Mouse (Mus musculus) T-helper 1 cell (primary cell): ENCODE data around the gene Phf2.

Experiments
- in situ Hi-C: fragments of 300-600 bp; cut with MboI, MseI; formaldehyde crosslinking; loops from one replicate; pipeline ENCODE4 v1.15.1; 2025; ENCODE audit warnings: high pct_unique_total_duplicates

Gene Phf2

GRCm38 (mm10) chr13:48807481-48808031 is 63.4 kb downstream of the Phf2 start:
- in situ Hi-C loops: loop anchor here (10.0 kb wide), 1 partner anchor 283 kb away; no protein-coding TSS in a partner anchor

- in situ Hi-C loops: loop anchor here (10.0 kb wide), 1 partner anchor 277 kb away; no protein-coding TSS in a partner anchor
These were observed 68.7 kb downstream of the Phf2 start for GRCm38 (mm10) chr13:48802181-48802580.

DNA sequence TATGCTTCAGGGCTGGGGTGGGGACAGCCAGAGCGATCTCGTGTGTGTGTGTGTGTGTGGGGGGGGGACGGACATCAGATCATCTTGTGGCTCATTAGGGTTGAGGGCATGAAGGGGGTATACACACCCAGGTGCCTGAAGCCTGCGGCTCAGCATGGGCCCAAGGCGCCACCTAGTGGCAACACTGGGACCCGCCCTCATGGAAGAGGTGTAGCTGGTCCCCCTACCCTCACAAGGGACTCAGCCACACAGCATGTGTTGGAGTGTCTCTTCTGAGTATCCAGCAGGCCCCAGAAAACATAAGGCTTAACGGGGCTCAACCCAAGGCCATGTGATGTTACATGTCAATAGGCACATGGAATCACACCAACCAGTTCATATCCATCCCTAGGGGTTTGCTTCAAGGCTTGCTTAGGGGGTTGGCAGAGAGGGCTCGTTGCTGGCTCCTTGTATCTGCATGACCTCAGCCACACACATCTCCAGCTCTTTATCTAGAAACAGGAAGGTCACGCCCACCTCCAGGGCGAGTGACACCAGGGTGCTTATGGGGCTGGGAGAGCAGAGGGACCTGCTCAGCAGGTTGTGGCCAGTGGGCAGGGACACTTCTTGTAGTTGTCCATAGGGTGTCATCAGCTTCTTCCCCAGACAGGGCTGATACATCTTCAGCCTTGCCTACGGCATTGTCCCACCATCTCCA is 69.9 kb downstream of the Phf2 start:
- in situ Hi-C loops: loop anchor here (10.0 kb wide), 1 partner anchor 276 kb away; no protein-coding TSS in a partner anchor

GRCm38 (mm10) chr13:48798256-48798771 is 72.6 kb downstream of the Phf2 start:
- in situ Hi-C loops: no loop called here

- in situ Hi-C loops: no loop called here
These were observed 74.0 kb downstream of the Phf2 start for GRCm38 (mm10) chr13:48796906-48797305.

DNA sequence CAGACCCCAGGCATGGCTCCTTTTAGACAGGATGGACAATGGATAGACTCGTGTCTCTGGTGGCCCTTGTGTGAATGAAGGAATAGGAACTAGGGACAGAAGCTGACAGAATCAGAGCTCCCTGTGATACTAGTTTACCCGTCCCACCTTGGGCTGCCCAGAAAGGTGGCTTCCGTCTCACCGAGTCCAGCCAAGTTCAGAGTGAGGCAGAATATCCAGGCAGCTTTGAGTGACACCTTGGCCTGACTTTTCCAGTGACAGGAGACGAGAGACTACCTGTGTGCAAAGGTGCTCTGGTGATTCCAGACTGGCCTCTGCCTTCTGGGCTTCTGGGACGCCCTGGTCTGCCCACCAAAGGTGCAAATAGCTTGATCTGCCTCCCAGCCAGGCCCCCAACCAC is 75.2 kb downstream of the Phf2 start:
- in situ Hi-C loops: no loop called here

GRCm38 (mm10) chr13:48784594-48785298 is 86.2 kb downstream of the Phf2 start:
- in situ Hi-C loops: no loop called here

DNA sequence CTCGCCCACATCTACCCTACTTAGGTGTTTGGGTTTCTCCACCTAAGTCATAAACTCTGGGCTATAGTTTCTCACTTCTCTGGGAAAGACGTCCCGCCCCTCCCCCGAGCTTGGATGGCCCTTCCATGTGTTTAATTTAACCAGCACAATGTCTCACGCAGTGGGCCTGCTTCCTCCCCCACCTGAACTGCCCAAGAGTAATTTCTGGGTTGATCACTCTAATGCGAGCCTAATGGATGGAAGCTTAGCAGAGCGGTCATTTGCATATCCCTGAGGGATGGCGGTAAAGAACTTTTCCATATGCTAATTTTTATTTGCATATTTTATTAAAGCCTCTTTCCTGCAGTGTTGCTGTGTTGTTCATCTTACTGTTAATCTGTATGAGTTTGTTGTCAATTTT is 86.8 kb downstream of the Phf2 start:
- in situ Hi-C loops: no loop called here

GRCm38 (mm10) chr13:48782727-48783725 is 87.9 kb downstream of the Phf2 start:
- in situ Hi-C loops: no loop called here

DNA sequence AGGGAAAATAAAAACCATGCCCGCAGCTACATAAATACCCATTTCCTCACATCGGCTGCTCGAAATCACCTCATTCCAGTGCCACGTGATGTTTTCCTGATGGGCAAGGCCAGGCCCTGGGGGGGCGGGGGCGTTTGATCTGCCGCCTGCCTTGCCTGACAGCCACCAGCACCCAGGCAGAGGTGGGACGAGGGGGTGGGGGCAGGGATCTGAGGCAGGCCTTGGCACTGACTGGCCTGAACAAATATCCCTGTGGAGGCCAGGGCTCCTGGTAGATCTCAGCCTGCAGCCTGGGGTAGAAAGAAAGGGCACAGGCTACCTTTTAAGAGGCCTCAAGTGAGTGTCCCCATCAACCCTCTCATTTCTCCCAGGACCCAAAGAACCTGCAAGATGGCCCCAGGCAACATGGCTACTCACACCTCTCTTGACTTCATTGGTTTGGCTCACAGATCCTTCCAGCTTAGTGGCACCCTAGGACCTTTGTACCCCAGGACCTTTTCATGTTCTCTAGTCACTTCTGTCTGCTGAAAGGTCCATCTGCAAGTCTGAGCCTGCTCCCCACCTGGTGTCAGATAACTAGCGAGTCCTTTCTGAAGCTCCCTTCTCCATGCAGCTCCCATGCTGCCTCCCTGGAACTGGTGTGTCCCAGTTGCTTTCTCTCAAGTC is 90.4 kb downstream of the Phf2 start:
- in situ Hi-C loops: no loop called here

DNA sequence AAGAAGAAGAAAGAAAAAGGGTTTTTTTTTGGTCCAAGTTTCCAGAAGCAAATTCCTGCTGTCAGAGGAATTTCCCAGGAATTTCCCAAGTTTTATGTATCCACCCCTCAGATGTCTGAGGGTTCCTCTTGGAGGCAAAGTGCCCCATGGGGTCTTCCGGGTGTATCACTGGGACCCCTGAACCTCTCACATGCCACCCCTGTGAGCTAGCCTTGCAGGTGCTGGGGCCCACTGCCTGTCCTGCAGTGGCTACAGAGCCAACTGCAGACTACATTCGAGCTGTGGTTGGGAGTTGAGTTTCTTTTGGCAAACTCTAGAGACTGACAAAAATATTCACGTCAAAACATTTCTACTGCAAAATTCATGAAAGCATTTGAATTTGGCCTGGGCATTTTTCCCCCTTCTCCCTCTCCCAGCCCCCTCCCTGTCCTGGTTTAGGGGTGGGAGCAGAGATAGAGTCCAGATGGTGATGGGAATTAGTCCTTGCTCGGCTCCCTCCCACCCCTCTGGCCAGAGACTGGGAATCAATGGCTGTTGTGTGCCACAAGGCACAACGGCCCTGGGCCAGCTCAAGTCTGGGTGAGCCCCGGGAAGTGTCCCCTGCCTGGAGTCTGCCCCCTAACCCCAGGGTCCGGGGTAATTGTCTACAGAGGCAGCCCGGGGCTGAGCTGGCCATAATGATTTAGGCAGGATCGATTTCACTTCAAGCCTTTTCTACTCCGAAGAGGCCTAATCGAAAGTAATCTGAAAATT is 91.2 kb downstream of the Phf2 start:
- in situ Hi-C loops: no loop called here

- in situ Hi-C loops: no loop called here
These were observed 92.8 kb downstream of the Phf2 start for GRCm38 (mm10) chr13:48778138-48778537.

DNA sequence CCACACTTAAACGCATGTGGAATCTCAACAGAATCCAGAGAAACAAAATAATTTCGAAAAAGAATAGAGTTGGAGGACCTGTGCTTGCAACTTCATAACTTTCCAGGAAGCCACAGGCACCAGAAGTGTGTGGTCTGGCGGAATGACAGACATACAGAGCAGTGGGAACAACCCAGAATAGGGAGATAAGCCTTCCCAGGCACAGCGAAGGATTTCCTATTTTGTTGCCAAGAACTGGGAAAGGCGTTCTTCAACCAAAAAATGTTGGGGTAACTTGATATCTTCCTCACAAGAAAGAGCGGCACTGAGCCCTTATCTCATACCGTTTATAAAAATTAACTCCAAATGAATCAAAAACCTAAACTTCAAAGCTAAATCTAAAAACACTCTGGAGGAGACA is 96.4 kb downstream of the Phf2 start:
- in situ Hi-C loops: no loop called here

DNA sequence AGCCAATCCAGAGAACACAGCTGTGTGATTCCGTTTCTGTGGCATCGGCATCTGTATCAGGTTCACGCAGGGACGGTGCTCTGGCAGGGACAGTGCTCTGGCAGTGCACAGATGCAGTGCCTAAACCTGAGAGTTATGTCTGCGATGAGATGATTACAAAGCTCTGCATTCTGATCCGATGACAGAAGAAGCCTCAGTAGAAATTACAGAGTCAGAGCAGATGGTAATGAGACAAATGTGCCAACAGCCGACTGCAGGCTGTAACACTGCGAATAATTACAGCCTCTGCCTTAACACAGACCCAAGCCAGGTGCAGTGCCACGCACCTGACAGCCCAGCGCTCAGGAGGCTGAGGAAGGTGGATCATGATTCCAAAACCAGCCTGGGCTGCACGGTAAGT is 102.8 kb downstream of the Phf2 start:
- in situ Hi-C loops: no loop called here

DNA sequence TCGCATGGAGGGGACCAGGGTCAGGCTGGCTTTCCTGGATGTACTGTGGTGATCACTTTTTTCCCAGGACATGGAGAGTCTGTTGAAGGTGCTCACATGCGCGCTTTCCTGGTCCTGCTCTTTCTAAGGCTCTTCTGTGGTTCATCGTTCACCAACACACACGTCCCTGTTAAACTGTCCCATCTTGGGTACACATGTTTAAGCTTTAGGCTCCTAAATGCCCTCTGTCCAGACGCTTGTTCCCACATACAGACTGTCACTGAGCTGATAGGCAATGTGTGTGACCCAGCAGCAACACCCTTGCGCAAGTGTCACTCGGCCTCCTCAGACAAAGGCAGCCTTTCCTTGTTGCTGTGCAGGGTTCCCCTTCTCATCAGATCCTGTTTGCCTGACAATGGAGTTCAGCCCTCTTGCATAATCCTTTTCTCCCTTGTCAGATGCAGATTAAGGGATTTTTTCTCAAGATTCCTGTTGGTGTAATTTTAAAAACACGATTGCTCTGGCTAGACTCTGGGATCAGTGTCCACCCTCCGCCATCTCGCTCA is 107.1 kb downstream of the Phf2 start:
- in situ Hi-C loops: no loop called here

DNA sequence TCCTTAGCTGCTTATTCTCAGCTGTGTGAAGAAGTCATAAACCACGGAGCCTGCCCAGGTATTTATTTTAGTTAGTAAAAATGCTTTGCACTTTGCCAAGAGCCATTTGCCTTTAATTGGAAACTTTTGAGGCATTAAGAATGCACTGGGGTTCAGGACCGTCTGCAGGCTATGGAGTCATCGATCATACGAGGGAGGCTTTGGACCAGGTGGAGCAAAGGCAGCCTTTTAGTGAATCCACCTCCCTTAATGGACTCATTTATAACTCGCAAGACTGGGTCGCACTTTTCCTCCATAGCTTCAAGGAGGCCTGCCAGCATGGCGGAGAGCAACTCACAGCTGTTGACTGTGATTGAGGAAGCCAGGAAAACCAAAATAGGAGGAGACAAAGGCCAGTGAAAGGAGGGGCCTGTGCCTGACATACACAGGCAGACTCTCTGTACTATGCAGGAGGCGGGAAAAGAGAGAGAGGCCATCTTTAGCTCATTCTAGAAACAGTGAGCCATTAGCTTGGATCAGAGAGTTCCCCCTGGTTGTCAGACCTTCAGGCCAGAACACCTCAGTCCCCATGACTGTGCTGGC is 110.0 kb downstream of the Phf2 start:
- in situ Hi-C loops: no loop called here

DNA sequence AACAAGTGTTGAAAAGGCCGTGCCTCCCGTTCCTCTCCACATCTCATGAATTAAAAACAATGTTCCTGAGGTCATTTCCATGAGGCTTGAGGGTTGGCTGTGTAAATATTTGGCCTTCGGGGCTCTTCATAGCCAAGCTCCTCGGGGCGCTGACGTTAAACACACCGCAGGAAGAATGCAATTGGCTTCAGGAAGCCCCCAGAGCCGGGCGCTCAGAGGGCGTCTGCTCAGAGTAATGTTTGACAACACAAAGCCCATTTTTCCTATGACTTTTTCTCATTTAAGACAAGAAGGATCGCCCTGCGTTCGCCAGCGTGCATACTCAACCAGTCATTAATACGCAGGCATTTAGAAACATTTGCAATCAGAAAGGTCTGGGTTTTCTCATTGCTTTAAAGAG is 114.2 kb downstream of the Phf2 start:
- in situ Hi-C loops: no loop called here
